Mouse (Mus musculus) erythroblast, embryonic 14.5 days (primary cell): ENCODE results near the gene Myt1l.

Source experiments
- GATA1 ChIP-seq: IDR thresholded peaks from 2 replicates; pipeline ENCODE4 v1.6.1; 2012; ENCODE audit warnings: low read length, inconsistent platforms, mixed read lengths
- TAL1 ChIP-seq: IDR thresholded peaks from 3 replicates; pipeline ENCODE4 v1.6.1; 2012; ENCODE audit warnings: low read length, inconsistent platforms, mixed read lengths

DNA sequence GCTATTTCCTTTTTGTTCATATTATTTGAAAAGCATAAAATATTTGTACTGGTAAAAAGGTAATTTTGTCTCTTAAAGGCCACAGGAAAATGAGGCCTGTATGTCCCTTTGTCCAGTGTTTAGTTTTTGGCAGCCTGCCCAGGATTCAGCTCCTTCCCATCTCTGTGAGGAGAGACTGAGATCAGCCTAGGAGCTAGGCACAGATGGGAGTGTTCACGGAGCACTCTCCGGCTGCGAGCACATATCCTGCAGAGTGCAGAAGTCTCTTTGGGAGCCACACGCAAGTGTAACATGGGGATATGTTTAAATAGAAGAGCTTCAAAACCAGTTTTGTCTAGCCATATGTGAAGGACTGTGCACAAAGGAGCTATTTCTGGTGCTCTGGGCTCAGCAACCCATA is 174.4 kb downstream of the Myt1l start:
- no peak for TF ChIP-seq GATA1
- TF ChIP-seq TAL1, result no peak
